Mouse (Mus musculus) intestine, embryonic 16.5 days (tissue): ENCODE measurements at regions not wholly inside any gene's neighbourhood (a gene's known extent, or its start where the extent isn't known, plus 50 kb on each side); places are given as distances from the start of the nearest gene placed in this dataset.

Experiments used
- ATAC-seq: fragments of 200-750 bp; cut with Nextera tagmentation; 2 replicates; pipeline ENCODE4 v1.8.0; 2017; ENCODE audit warnings: moderate TSS enrichment, moderate library complexity
- H3K27ac ChIP-seq: fragments of 300-500 bp; sonication (generic); 2 replicates; pipeline ENCODE4 v1.5.1; 2014; ENCODE audit warnings: mild to moderate bottlenecking, low read length
- H3K27me3 ChIP-seq: fragments of 300-500 bp; sonication (generic); replicated peaks from 2 replicates; pipeline ENCODE4 v1.6.1; 2014; ENCODE audit warnings: low read length, control low read depth, mixed read lengths; ENCODE audit not compliant: control insufficient read depth, insufficient read depth
- H3K36me3 ChIP-seq: fragments of 300-500 bp; sonication (generic); 2 replicates; pipeline ENCODE4 v1.6.1; 2014; ENCODE audit warnings: low read length, control low read depth; ENCODE audit not compliant: control insufficient read depth, insufficient read depth
- H3K4me1 ChIP-seq: fragments of 300-500 bp; sonication (generic); 2 replicates; pipeline ENCODE4 v1.6.1; 2014; ENCODE audit warnings: low read length, control low read depth, mixed read lengths; ENCODE audit not compliant: control insufficient read depth, insufficient read depth
- H3K4me2 ChIP-seq: fragments of 300-500 bp; sonication (generic); 2 replicates; pipeline ENCODE4 v1.6.1; 2014; ENCODE audit warnings: low read depth, low read length, control low read depth
- H3K4me3 ChIP-seq: fragments of 300-500 bp; sonication (generic); 2 replicates; pipeline ENCODE4 v1.5.1; 2014; ENCODE audit warnings: mild to moderate bottlenecking, low read length
- H3K9ac ChIP-seq: fragments of 300-500 bp; sonication (generic); 2 replicates; pipeline ENCODE4 v1.6.1; 2014; ENCODE audit warnings: low read depth, low read length
- H3K9me3 ChIP-seq: fragments of 300-500 bp; sonication (generic); 2 replicates; pipeline ENCODE4 v1.6.1; 2016; ENCODE audit warnings: low read length, control low read depth; ENCODE audit not compliant: control insufficient read depth
- WGBS: fragments of 180-500 bp; shearing (Covaris S2); extraction: QIAGEN DNeasy Blood & Tissue Kit; methylation state at CpG from one replicate; pipeline ENCODE4 v1.1.7; 2014; 5-methylcytosine and 5-hydroxymethylcytosine counted together

DNA sequence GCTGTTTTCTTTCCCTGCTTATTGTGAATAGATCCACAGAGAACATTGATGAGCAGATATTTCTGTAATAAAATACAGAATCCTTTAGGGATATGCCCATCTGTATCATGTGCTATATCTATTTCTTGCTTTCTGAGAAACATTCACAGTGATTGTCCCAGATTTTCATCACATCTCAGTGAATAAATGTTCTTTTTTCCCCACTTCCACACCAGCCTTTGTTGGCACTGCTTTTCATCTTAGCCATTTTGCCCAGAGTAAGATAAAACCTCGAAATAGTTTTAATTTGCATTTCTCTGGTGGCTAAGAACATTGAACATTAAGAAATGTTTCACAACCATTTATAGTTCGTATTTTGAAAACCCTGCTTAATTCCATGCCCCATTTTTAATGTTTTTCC lies 195.7 kb upstream of the Gm11232 start:
- Histone ChIP-seq H3K9me3 (no peaks in the 10 kb centered on the region), H3K27me3 (no peaks in the 10 kb centered on the region), H3K27ac (no peak overlapping the region), H3K4me2 (no peak overlapping the region), H3K36me3 (no peaks in the 10 kb centered on the region), H3K4me3 (no peak overlapping the region), H3K4me1 (no peaks in the 10 kb centered on the region), H3K9ac (no peak overlapping the region)
- no peak for ATAC-seq
- WGBS = 85% methylated on average over 2 of the region's 2 CpGs

- no peak for ATAC-seq
- H3K4me1 ChIP-seq = no peaks in the 10 kb centered on the region
- no peak overlapping the region for H3K9ac ChIP-seq
- no peaks in the 10 kb centered on the region for H3K9me3 ChIP-seq
- H3K4me3 ChIP-seq = no peak overlapping the region
- 59% methylated on average over 2 of the region's 2 CpGs for WGBS
- no peak overlapping the region for H3K27ac ChIP-seq
- no peaks in the 10 kb centered on the region for H3K27me3 ChIP-seq
- no peaks in the 10 kb centered on the region for H3K36me3 ChIP-seq
- no peak overlapping the region for H3K4me2 ChIP-seq
Measured at GRCm38 (mm10) chr4:71933240-71933986, 175.6 kb upstream of the Gm11232 start.

DNA sequence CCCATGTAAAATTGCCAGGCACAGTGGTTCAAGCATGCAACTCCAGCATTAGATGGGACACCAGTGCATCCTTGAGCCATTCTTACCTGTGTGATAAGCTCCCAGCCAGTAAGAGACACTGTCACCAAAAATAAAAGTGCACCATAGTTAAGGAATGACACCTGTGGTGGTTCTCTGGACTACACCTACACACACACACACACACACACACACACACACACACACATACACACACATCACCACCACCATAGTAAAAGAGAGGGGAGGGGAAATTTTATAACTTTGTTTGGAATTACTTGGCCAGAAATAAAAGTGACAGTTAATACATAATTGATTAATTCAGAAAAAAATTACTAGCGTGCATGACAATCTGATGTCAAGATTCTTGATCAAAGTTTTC lies 175.1 kb upstream of the Gm11232 start:
- no peaks in the 10 kb centered on the region for H3K4me1 ChIP-seq
- H3K36me3 ChIP-seq = no peaks in the 10 kb centered on the region
- H3K4me2 ChIP-seq = no peak overlapping the region
- no peak for ATAC-seq
- no peak overlapping the region for H3K4me3 ChIP-seq
- H3K27ac ChIP-seq = no peak overlapping the region
- no peaks in the 10 kb centered on the region for H3K27me3 ChIP-seq
- no peaks in the 10 kb centered on the region for H3K9me3 ChIP-seq
- no peak overlapping the region for H3K9ac ChIP-seq
- 74% methylated on average over 1 of the region's 1 CpGs for WGBS

DNA sequence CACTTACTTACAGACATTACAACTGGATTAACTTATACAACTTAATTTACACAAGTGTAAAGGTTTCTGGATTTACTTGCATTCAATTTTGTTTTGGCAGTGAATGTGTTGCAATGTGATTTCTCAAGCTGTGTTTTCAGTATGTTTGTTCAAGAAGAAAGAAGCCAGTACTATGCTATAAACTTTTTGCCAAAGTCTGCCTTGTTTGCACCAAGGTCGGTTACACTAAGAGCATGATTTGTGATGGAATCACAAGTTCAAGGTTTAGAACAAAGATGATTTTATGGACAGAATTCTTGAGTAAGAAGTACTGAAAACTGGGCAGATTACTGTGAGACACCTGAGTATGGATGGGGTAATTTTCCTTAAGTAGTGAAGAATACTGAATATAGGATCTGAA lies 153.8 kb upstream of the Gm11232 start:
- ATAC-seq = no peak
- Histone ChIP-seq H3K4me3 (no peak overlapping the region), H3K36me3 (no peaks in the 10 kb centered on the region), H3K27ac (no peak overlapping the region), H3K4me2 (no peak overlapping the region), H3K9me3 (no peaks in the 10 kb centered on the region), H3K9ac (no peak overlapping the region), H3K27me3 (no peaks in the 10 kb centered on the region), H3K4me1 (no peaks in the 10 kb centered on the region)
- WGBS = 59% methylated on average over 1 of the region's 1 CpGs

DNA sequence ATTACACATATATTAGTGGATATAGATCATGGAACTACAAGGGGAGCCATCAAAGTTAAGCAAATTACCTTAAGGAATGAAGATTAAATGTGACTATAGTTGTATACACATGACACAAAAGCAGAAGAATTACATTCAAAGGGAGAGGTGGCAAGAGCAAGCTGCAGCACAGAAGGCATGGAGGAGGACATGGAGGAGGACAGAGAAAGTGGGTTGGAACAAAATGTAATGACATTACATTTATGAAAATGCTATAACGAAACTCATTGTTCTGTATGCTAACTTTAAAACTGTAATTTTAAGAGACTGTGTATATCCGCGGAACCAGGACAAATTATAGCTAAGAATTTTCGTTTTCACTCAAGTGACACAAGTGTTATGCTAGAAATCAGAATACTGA lies 117.9 kb upstream of the Gm11232 start:
- Histone ChIP-seq H3K4me2 (no peak overlapping the region), H3K9ac (no peak overlapping the region), H3K4me3 (no peak overlapping the region), H3K36me3 (no peaks in the 10 kb centered on the region), H3K4me1 (no peaks in the 10 kb centered on the region), H3K27me3 (no peaks in the 10 kb centered on the region), H3K9me3 (no peaks in the 10 kb centered on the region), H3K27ac (no peak overlapping the region)
- 92% methylated on average over 4 of the region's 4 CpGs for WGBS
- ATAC-seq = no peak

DNA sequence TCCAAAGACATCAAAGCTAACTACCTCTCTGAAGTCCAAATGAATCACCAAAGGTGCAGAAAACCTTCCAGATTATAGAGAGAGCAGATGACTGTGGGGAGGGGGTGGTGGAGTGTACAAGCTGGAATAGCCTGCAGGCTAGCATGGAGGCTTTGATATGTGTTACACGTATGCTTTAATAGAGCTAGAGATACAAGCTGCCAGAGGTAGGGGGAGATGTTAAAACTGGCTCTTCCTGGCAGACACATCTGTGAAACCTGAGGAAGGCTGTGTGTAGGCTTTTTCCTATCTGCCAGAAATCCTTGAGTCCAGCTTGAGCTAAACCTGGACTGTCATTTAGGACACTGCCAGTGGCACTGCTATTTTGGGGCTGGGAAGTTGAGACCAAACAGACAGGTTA lies 109.2 kb upstream of the Gm11232 start:
- Histone ChIP-seq H3K4me1 (no peaks in the 10 kb centered on the region), H3K9ac (no peak overlapping the region), H3K27me3 (no peaks in the 10 kb centered on the region), H3K27ac (no peak overlapping the region), H3K9me3 (no peaks in the 10 kb centered on the region), H3K4me3 (no peak overlapping the region), H3K36me3 (no peaks in the 10 kb centered on the region), H3K4me2 (no peak overlapping the region)
- 50% methylated on average over 1 of the region's 1 CpGs for WGBS
- ATAC-seq = no peak

GRCm38 (mm10) chr4:71841833-71842232 lies 84.1 kb upstream of the Gm11232 start:
- Histone ChIP-seq H3K9me3 (no peaks in the 10 kb centered on the region), H3K4me1 (peaks cover 2% of the 10 kb centered on the region; the same call in 1 of the 2 replicates), H3K27me3 (no peaks in the 10 kb centered on the region), H3K9ac (no peak overlapping the region), H3K36me3 (no peaks in the 10 kb centered on the region), H3K4me2 (no peak overlapping the region), H3K4me3 (no peak overlapping the region), H3K27ac (no peak overlapping the region)
- no peak for ATAC-seq
- WGBS = 46% methylated on average over 3 of the region's 3 CpGs

DNA sequence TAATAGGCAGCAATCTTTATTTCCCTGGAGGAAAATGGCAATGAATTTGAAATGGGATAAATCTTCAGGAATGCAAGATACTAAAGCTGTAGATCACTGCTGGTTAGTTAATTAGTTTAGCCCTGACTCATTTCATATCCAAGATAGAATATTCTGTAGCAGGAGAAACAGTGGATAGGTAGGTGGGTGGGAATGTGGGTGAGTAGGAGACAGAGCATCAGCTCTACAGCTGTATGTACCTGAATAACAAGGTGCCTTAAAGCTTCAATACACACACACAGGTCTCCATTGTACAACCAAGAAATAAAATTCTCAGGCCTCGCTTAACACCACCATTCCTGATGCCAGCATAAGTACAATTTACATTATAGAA lies 83.0 kb upstream of the Gm11232 start:
- Histone ChIP-seq H3K27ac (no peak overlapping the region), H3K9me3 (no peaks in the 10 kb centered on the region), H3K36me3 (no peaks in the 10 kb centered on the region), H3K27me3 (no peaks in the 10 kb centered on the region), H3K4me2 (no peak overlapping the region), H3K9ac (no peak overlapping the region), H3K4me1 (peaks cover 2% of the 10 kb centered on the region; the same call in 1 of the 2 replicates), H3K4me3 (no peak overlapping the region)
- ATAC-seq = no peak
- WGBS = 65% methylated on average over 1 of the region's 1 CpGs

DNA sequence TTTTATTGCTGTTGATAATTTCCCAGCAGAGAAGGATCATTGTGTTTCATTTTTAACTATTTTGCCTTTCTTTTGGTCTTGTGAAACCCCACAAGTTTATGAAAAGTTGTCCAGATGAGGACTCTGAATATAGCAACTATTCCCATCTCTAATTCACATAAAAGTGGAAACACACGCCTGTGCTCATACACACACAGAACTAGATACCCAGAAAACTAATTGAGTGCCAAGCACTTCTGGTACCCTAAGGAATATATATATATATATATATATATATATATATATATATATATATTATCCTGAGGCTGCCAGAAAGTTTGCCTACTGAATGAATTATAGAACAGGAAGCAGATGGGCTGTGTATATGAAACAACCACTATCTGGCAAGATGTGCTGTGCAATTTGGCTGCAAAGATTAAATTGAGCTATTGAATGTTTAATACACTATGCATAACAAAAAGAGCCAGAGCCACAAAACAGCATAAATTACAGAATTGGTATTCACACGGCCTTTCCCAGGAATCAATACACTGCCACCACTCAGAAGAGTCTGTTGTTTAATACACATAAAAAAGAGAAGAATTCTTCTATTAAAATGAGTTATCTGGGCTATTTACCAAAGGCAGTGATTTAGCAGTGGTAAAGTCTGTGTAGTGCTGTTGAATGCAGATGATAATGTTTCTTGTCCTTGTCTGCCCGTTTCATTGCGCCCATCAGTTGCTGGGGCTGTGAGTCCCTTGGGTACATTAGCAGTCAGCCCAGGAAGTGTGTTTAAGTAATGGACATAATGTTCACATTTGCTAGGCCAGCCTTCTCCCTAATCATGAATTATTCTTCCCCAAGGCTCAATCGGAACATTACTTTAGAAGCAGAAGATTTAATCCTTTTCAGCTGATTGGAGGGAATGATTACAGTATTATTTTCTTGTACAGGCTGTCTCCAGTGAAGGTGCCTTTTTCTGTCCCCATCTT lies 82.3 kb upstream of the Gm11232 start:
- Histone ChIP-seq H3K4me3 (no peak overlapping the region), H3K4me1 (peaks cover 2% of the 10 kb centered on the region; the same call in 1 of the 2 replicates), H3K9me3 (no peaks in the 10 kb centered on the region), H3K9ac (no peak overlapping the region), H3K27me3 (no peaks in the 10 kb centered on the region), H3K36me3 (no peaks in the 10 kb centered on the region), H3K4me2 (no peak overlapping the region), H3K27ac (no peak overlapping the region)
- 0 out of 2 replicates have a peak, but pooled peaks have one; percentile 18 for ATAC-seq
- WGBS = 53% methylated on average over 5 of the region's 5 CpGs
